Mouse (Mus musculus): ENCODE results near the gene Aif1l. TPM values are rescaled to one million over a fixed set of nuclear protein-coding genes. Genes with fewer than 3 reads are reported as not detected.

Gene Aif1l
- polyA plus RNA-seq, 1 experiment from 2014 or later: 53.5 TPM

DNA sequence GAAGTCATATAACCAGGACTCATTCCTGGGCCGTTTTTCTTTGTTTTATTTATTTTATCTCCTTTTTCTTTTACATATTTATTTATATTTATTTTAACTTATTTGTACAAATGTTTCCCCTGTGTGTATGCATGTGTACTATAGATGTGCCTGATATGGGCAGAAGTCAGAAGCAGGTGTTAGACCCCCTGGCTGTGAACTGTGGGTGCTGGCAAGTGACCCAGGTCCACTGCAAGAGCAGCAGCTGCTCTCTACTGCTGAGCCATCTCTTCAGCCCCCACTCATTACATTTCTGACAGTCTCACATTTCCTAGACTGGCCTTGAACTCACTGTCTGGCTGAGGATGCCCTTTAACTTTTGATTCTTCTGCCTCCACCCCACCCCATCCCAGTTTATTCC, 11.6 kb upstream of the Aif1l start:
- DNase-seq (ENCODE audit: low spot score) (no peak), ATAC-seq (ENCODE audit: insufficient read depth, low FRiP score, low TSS enrichment) (no peak)
- H3K27ac ChIP-seq (ENCODE audit: low read depth, low read length): no peak overlapping the region
- H3K27me3 ChIP-seq (ENCODE audit: control insufficient read depth, insufficient read depth, low read length): no peaks in the 10 kb centered on the region
- H3K9ac ChIP-seq (ENCODE audit: low read length): no peak overlapping the region
- H3K4me1 ChIP-seq (ENCODE audit: control insufficient read depth, insufficient read depth, low read length): no peaks in the 10 kb centered on the region
- H3K36me3 ChIP-seq (ENCODE audit: control insufficient read depth, insufficient read depth, low read length): no peaks in the 10 kb centered on the region
- H3K4me3 ChIP-seq (ENCODE audit: low read depth, low read length): no peak overlapping the region
- H3K9me3 ChIP-seq (ENCODE audit: control insufficient read depth, low read length): no peaks in the 10 kb centered on the region
- 90% methylated on average over 1 of the region's 1 CpGs for WGBS
- H3K4me2 ChIP-seq (ENCODE audit: low read depth): no peak overlapping the region

DNA sequence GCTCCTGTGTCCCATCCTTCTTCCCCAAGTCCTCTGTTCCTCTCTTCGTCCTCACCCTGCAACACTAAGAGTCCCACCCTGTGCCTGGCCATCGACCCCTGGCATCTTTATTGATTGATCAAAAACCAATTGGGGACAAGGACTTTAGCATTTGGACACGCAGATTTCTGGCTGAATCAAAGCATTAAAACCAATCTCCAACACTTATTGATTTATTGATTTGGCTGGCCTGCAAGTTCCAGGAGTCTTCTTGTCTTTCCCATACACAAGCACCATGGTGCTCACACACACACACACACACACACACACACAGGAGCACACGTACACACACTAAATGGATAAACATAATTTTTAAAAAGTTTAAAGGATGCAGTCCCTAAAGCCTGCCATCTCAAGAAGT, 6.9 kb upstream of the Aif1l start:
- Histone ChIP-seq H3K27ac (ENCODE audit: low read depth, low read length) (no peak overlapping the region), H3K27me3 (ENCODE audit: control insufficient read depth, insufficient read depth, low read length) (no peaks in the 10 kb centered on the region), H3K9ac (ENCODE audit: low read length) (no peak overlapping the region), H3K9me3 (ENCODE audit: control insufficient read depth, low read length) (no peaks in the 10 kb centered on the region), H3K4me3 (ENCODE audit: low read depth, low read length) (no peak overlapping the region), H3K4me2 (ENCODE audit: low read depth) (no peak overlapping the region), H3K36me3 (ENCODE audit: control insufficient read depth, insufficient read depth, low read length) (no peaks in the 10 kb centered on the region), H3K4me1 (ENCODE audit: control insufficient read depth, insufficient read depth, low read length) (no peaks in the 10 kb centered on the region)
- ATAC-seq (ENCODE audit: insufficient read depth, low FRiP score, low TSS enrichment) (no peak), DNase-seq (ENCODE audit: low spot score) (no peak)
- 84% methylated on average over 4 of the region's 4 CpGs for WGBS

DNA sequence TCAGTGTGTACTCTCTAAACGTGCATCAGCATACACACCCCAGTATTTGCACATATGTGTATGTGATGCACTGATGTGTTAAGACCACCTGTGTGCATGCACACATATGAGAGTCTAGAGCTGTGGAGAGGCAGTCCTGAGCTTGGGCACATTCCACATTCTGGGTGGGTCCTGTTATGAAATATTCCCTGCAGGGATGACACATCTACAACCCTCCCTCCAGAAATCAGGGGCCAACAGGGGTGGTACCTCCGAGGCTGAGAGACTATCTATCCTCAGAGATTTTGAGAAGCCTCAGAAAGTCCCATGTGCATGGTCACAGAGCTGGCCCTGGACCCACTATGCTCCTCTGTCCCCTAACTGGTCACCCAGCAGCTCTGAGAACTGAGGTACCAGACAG, 4.4 kb upstream of the Aif1l start:
- Histone ChIP-seq H3K4me1 (ENCODE audit: control insufficient read depth, insufficient read depth, low read length) (peaks cover under 1% of the 10 kb centered on the region; the same call in 1 of the 2 replicates), H3K4me3 (ENCODE audit: low read depth, low read length) (no peak overlapping the region), H3K9me3 (ENCODE audit: control insufficient read depth, low read length) (no peaks in the 10 kb centered on the region), H3K27me3 (ENCODE audit: control insufficient read depth, insufficient read depth, low read length) (no peaks in the 10 kb centered on the region), H3K4me2 (ENCODE audit: low read depth) (no peak overlapping the region), H3K9ac (ENCODE audit: low read length) (no peak overlapping the region), H3K27ac (ENCODE audit: low read depth, low read length) (no peak overlapping the region), H3K36me3 (ENCODE audit: control insufficient read depth, insufficient read depth, low read length) (no peaks in the 10 kb centered on the region)
- WGBS: 82% methylated on average over 2 of the region's 2 CpGs
- DNase-seq (ENCODE audit: low spot score) (no peak), ATAC-seq (ENCODE audit: insufficient read depth, low FRiP score, low TSS enrichment) (no peak)

DNA sequence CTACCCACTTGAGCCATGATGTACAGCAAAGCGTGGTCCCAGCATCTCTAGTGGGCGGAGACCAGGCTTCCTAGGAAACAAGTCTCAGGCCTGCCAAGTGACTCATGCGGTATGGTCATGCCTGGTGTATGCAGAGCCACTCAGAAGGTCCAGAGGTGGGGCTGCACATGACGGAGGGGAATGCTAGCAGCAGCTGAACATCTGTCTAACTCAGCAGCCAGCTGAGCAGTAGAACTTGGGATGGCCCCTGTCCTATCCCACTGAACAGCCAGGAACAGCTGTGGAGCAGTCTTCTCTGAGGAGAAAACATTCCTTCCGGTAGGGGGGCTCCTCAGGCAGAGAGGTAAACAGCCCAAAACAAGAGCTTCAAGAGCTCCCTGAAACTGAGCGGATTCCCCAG, 1.5 kb upstream of the Aif1l start:
- no peaks in the 10 kb centered on the region for H3K9me3 ChIP-seq (ENCODE audit: control insufficient read depth, low read length)
- DNase-seq (ENCODE audit: low spot score): no peak
- no peak for ATAC-seq (ENCODE audit: insufficient read depth, low FRiP score, low TSS enrichment)
- no peak overlapping the region for H3K4me3 ChIP-seq (ENCODE audit: low read depth, low read length)
- H3K27me3 ChIP-seq (ENCODE audit: control insufficient read depth, insufficient read depth, low read length): 0 out of 2 replicates have a peak, but pooled peaks cover 3% of the 10 kb centered on the region
- no peak overlapping the region for H3K9ac ChIP-seq (ENCODE audit: low read length)
- 69% methylated on average over 6 of the region's 6 CpGs for WGBS
- no peak overlapping the region for H3K27ac ChIP-seq (ENCODE audit: low read depth, low read length)
- peaks cover 5% of the 10 kb centered on the region; the same call in 1 of the 2 replicates for H3K4me1 ChIP-seq (ENCODE audit: control insufficient read depth, insufficient read depth, low read length)
- H3K4me2 ChIP-seq (ENCODE audit: low read depth): no peak overlapping the region
- H3K36me3 ChIP-seq (ENCODE audit: control insufficient read depth, insufficient read depth, low read length): no peaks in the 10 kb centered on the region

DNA sequence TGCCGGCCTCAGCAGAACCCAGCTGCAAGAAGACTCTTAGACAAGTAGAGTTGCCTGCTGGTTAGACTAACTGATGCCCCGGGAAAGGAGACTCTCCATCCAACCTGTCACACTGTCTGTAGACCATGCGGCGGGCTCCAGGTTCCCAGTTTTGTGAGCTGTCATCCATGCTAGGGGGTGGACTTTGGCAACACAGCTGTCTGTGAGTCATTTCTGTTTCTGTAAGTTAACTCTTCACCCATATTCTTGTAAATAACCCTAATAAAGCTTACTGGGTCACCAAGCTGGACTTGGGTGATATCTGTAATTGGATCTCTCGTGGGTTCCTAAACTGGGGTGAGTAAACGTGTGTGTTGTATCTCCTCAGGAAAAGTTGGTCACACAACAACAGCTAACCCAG, 1.1 kb upstream of the Aif1l start:
- no peak overlapping the region for H3K9ac ChIP-seq (ENCODE audit: low read length)
- H3K4me1 ChIP-seq (ENCODE audit: control insufficient read depth, insufficient read depth, low read length): peaks cover 5% of the 10 kb centered on the region; the same call in 1 of the 2 replicates
- H3K36me3 ChIP-seq (ENCODE audit: control insufficient read depth, insufficient read depth, low read length): no peaks in the 10 kb centered on the region
- H3K27ac ChIP-seq (ENCODE audit: low read depth, low read length): no peak overlapping the region
- no peak for DNase-seq (ENCODE audit: low spot score)
- 0 out of 2 replicates have a peak, but pooled peaks cover 3% of the 10 kb centered on the region for H3K27me3 ChIP-seq (ENCODE audit: control insufficient read depth, insufficient read depth, low read length)
- H3K4me3 ChIP-seq (ENCODE audit: low read depth, low read length): no peak overlapping the region
- 73% methylated on average over 6 of the region's 6 CpGs for WGBS
- no peak for ATAC-seq (ENCODE audit: insufficient read depth, low FRiP score, low TSS enrichment)
- H3K4me2 ChIP-seq (ENCODE audit: low read depth): no peak overlapping the region
- no peaks in the 10 kb centered on the region for H3K9me3 ChIP-seq (ENCODE audit: control insufficient read depth, low read length)

DNA sequence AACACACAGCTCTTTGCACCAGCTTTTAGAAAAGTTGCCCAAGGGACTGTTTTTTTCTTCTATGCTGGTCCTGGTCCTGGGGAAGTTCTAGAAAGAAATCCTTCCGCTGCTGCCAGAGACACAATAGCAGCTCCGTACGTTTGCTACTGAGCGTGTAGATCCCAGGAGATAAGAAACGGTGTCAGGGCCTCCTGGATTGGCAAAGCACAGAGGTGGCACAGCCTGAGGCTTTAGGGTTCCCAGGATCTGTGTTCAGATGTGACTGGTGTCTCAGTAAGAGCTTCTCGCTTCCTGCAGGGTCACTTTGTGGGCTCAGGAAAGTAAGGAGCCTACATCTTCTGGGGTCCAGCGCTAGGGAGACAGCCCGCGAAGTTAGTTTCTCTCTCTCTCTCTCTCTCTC, 1.0 kb downstream of the Aif1l start:
- 0 out of 2 replicates have a peak, but pooled peaks cover 3% of the 10 kb centered on the region for H3K27me3 ChIP-seq (ENCODE audit: control insufficient read depth, insufficient read depth, low read length)
- no peaks in the 10 kb centered on the region for H3K9me3 ChIP-seq (ENCODE audit: control insufficient read depth, low read length)
- no peaks in the 10 kb centered on the region for H3K36me3 ChIP-seq (ENCODE audit: control insufficient read depth, insufficient read depth, low read length)
- no peak overlapping the region for H3K27ac ChIP-seq (ENCODE audit: low read depth, low read length)
- H3K9ac ChIP-seq (ENCODE audit: low read length): peak overlapping the region; percentile 72
- ATAC-seq (ENCODE audit: insufficient read depth, low FRiP score, low TSS enrichment) (no peak), DNase-seq (ENCODE audit: low spot score) (no peak)
- WGBS: 23% methylated on average over 9 of the region's 9 CpGs
- H3K4me1 ChIP-seq (ENCODE audit: control insufficient read depth, insufficient read depth, low read length): peaks cover 5% of the 10 kb centered on the region; the same call in 1 of the 2 replicates
- peak overlapping the region; percentile 96 for H3K4me2 ChIP-seq (ENCODE audit: low read depth)
- H3K4me3 ChIP-seq (ENCODE audit: low read depth, low read length): peak overlapping the region; percentile 64

DNA sequence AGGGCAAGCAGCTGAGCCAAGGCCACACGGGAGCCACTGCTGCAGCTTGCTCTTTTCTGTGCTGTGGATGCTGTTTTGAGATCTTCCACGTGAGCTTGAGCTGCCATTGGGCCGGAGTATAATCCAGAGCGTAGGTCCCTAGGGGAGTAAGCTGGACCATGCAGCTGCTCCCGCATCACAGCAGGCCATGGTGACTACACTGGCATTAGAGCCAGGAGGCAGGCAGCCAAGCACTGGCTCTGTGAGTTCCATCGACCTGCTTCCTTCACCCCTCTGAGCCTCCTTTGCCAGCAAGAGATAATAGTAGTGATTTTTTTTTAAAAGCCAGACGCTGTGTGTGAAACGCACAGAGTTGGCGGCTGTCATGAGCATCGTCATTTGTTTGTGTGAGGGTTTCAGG, 2.3 kb downstream of the Aif1l start:
- Histone ChIP-seq H3K4me2 (ENCODE audit: low read depth) (no peak overlapping the region), H3K4me1 (ENCODE audit: control insufficient read depth, insufficient read depth, low read length) (peaks cover 5% of the 10 kb centered on the region; the same call in 1 of the 2 replicates), H3K9ac (ENCODE audit: low read length) (no peak overlapping the region), H3K27me3 (ENCODE audit: control insufficient read depth, insufficient read depth, low read length) (0 out of 2 replicates have a peak, but pooled peaks cover 3% of the 10 kb centered on the region), H3K36me3 (ENCODE audit: control insufficient read depth, insufficient read depth, low read length) (no peaks in the 10 kb centered on the region), H3K4me3 (ENCODE audit: low read depth, low read length) (no peak overlapping the region), H3K9me3 (ENCODE audit: control insufficient read depth, low read length) (no peaks in the 10 kb centered on the region), H3K27ac (ENCODE audit: low read depth, low read length) (no peak overlapping the region)
- DNase-seq (ENCODE audit: low spot score) (no peak), ATAC-seq (ENCODE audit: insufficient read depth, low FRiP score, low TSS enrichment) (no peak)
- WGBS: 90% methylated on average over 10 of the region's 10 CpGs

DNA sequence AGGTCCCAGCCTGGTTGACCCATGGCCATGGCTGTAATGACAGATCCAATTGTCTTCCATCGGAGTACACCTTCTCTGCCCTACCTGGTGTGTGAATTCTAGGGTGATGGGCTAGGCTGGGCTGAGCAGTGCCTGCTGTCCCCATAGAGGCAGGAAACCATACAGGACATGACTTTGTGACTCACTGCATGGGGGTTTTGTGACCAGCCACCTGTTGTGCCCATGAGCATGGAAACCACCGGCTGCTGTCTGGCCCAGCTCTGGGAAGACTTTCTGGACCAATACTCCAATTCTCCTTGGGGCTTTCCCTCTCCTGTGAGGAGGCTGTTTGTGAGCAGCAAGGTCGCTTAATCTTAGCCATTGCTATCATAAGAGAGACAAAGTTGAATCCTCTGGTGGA, 2.8 kb downstream of the Aif1l start:
- Histone ChIP-seq H3K36me3 (ENCODE audit: control insufficient read depth, insufficient read depth, low read length) (no peaks in the 10 kb centered on the region), H3K4me1 (ENCODE audit: control insufficient read depth, insufficient read depth, low read length) (peaks cover 5% of the 10 kb centered on the region; the same call in 1 of the 2 replicates), H3K9me3 (ENCODE audit: control insufficient read depth, low read length) (no peaks in the 10 kb centered on the region), H3K4me2 (ENCODE audit: low read depth) (no peak overlapping the region), H3K4me3 (ENCODE audit: low read depth, low read length) (no peak overlapping the region), H3K27ac (ENCODE audit: low read depth, low read length) (no peak overlapping the region), H3K9ac (ENCODE audit: low read length) (no peak overlapping the region), H3K27me3 (ENCODE audit: control insufficient read depth, insufficient read depth, low read length) (0 out of 2 replicates have a peak, but pooled peaks cover 3% of the 10 kb centered on the region)
- no peak for ATAC-seq (ENCODE audit: insufficient read depth, low FRiP score, low TSS enrichment)
- 94% methylated on average over 3 of the region's 3 CpGs for WGBS
- no peak for DNase-seq (ENCODE audit: low spot score)

DNA sequence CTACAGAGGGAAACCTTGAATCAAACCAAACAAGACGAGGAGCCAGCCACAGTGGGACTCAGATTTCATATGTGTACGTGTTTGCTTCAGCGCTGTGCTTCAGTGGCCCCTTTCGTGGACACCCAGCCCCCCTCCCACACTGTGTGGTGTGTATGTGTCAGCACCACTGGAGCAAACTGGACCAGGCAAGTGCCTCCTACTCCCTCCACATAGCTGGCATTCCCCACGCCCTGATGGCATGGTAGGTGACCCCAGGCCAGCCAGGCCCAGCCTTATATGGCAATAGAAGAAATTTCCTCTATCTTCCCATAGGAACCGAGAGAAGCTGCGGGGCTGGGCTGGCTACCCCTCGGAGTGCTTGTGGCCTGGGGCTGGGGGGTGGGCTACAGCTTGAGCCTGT, 3.7 kb downstream of the Aif1l start:
- ATAC-seq (ENCODE audit: insufficient read depth, low FRiP score, low TSS enrichment) (no peak), DNase-seq (ENCODE audit: low spot score) (no peak)
- no peak overlapping the region for H3K4me3 ChIP-seq (ENCODE audit: low read depth, low read length)
- H3K9ac ChIP-seq (ENCODE audit: low read length): no peak overlapping the region
- 86% methylated on average over 8 of the region's 8 CpGs for WGBS
- no peak overlapping the region for H3K27ac ChIP-seq (ENCODE audit: low read depth, low read length)
- no peaks in the 10 kb centered on the region for H3K9me3 ChIP-seq (ENCODE audit: control insufficient read depth, low read length)
- no peak overlapping the region for H3K4me2 ChIP-seq (ENCODE audit: low read depth)
- H3K27me3 ChIP-seq (ENCODE audit: control insufficient read depth, insufficient read depth, low read length): 0 out of 2 replicates have a peak, but pooled peaks cover 3% of the 10 kb centered on the region
- H3K4me1 ChIP-seq (ENCODE audit: control insufficient read depth, insufficient read depth, low read length): peaks cover 5% of the 10 kb centered on the region; the same call in 1 of the 2 replicates
- H3K36me3 ChIP-seq (ENCODE audit: control insufficient read depth, insufficient read depth, low read length): no peaks in the 10 kb centered on the region

Measured in neural tube, embryonic 11.5 days (tissue).